Mouse (Mus musculus) gastrocnemius, postnatal 10 days (tissue): ENCODE data around the gene Hoxb9. TPM values are rescaled to one million over a fixed set of nuclear protein-coding genes. Genes with fewer than 3 reads are reported as not detected.
A peak's percentile ranks its signal among the peaks of the same experiment; 100 is the strongest.

Source experiments
- DNase-seq: peaks from one replicate; pipeline ENCODE4 v3.0.0; 2021; ENCODE audit warnings: mixed read lengths
- long read RNA-seq, 2 experiments: library from polyadenylated mRNA; stranded (forward); transcript quantifications; one replicate each; pipeline ENCODE4 v2.0.0; 2021
- total RNA-seq, 2 experiments: library from RNA; stranded (reverse); gene quantifications; 2 replicates each; pipeline ENCODE4 v1.2.3; 2021

Gene Hoxb9
- under 1 TPM; 0.63 to 0.79 TPM for total RNA-seq
- long read RNA-seq, experiment 1: 0 reads
- long read RNA-seq, experiment 2: 0 reads

DNA sequence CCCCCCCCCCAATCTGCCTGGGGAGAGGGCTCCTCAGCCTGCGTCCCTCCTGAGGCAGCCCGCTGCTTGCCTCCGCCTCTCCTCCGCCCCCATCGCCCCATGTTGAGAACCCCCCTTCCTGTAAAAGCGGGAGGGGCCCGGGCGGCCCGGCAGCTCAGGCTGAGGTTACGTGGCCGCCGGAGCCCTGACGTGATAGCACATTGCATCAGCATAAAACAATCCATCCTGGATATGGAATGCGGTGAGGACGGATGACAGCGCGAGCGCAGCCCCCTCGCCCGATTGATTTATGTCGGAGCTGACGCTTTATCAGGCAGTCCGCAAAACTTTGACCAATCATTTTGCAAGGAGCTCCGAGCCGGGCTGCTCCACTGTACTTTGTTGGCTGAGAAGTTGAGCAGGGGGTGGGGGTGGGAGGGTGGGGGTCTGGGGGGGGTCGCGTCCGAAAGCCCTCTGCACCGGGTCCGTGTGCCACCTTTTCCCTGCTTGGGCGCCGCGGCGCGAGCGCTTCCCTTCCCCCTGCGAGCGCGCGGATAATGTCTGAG, at the start of gene Hoxb9:
Hoxb9 (plus strand) TSS at position 462 of the 545 bp plus-strand sequence.
- no peak for DNase-seq

DNA sequence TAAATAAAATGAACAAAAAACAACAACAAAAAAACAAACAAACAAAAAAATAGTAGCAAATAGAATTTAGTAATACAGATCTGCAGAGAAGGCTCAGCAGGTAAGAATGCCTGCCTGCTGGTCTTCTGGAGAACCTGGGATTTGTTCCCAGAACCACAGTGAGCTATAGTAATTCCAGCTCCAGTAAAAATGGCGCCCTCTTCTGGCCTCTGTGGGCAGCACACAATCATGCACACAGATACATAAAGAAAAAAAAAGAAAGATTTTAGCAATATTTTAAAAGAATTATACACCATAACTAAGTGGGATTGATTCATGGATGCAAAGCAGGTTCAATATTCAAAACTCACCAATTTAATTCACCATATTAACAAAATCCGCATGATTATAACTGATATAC, 47.4 kb upstream of the Hoxb9 start:
- DNase-seq: no peak

DNA sequence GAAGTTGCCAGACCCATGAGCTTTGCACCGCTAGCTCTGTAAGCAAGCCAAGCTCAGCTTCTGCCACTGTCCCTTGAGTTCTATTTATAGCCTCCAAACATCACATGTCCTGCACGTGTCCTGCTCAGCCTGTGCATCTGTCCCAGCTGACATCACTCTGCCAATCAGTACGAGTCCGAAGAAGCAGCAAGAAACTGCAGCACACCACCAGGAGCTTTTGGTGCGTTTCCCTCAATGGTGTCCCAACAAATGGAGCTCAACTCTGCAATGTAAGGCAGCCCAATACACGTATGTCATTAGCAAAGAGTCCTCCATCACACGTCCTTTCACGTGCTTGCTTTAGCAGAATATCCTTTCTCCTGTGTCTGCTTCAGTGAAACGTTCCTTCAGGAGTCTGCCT, 43.6 kb upstream of the Hoxb9 start:
- DNase-seq: no peak

DNA sequence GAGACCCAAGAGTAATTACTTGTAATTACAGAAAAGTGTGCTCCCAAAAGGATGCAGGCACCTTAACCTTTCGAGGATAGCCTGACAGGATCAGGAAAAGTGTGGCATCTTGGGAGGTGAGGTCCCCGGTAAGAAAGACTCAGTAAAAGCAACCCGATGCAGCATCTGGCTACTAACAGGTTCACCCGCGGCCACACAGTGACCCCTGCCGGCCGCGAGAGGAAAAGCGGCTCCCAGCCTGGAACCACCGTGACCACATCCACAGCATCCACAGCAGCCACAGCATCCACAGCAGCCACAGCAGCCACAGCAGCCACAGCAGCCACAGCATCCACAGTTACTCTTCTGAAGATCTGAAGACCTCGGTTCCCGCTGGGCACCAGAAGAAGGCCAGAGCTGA, 36.4 kb upstream of the Hoxb9 start:
- DNase-seq: peak; percentile 60

DNA sequence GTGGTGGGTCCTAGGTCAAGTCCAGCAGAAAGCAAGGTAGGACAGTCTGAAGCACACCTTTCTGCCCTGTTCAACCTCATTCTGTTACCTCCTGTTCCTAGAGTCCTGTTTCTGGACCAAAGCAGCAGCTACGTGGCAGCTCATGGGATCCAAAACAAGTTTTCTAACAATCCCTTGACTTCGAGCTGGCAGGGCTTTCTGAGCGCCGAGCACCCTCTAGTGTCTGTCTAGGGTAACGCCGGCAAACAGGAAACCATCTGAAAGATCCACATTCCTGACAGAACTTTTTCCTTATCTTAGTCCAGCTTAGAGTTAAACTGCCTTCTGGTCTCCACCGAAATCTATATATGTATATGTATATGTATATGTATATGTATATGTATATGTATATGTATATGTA, 31.0 kb upstream of the Hoxb9 start:
- peak; percentile 47 for DNase-seq

DNA sequence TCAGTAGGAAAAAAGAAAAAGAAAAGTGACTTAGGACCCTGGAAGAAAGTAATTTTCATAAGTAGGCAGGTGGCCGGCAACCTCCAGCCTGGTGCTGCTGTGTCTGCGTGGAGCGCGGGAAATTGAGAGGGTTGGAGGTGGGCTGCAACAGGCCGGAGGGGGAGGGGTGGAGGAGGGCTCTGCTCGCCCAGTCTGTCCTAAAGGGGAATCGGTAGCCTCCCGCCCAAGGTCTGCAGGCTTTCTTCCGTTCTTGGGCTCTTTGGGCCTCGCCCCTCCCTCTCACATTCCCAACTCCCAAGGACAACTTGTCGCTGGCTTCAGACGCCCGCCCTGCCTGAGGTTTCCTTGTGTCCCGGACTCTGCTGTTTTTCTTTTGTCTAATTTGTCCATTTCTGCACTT, 20.4 kb upstream of the Hoxb9 start:
- DNase-seq: no peak

DNA sequence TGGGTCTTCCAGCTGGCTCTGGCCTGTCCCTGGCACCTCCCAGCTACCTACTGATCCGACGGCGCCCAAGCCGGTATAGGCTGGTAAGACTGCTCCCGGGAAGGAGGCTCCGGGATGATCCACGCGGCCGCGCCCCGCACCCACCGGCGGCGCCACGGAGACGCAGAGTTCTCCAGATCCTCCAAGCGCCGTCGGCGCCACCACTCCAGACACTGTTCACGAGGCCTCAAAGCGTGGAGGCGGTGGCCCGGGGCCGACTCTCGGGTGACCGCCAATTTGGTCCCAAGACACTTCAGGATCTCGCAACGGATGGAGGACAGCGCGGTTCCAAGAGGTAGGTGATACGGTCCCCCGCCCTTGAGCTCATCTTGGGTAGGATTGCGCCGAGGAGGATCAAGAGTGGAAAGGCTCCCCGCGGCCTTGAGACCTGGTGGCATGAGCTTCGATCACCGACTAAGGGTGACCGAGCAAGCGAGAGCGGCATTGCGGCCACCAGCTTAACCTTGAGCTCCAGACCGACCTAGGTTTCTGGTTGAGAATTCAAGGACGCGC, 19.7 kb upstream of the Hoxb9 start:
- peak; percentile 7 for DNase-seq

DNA sequence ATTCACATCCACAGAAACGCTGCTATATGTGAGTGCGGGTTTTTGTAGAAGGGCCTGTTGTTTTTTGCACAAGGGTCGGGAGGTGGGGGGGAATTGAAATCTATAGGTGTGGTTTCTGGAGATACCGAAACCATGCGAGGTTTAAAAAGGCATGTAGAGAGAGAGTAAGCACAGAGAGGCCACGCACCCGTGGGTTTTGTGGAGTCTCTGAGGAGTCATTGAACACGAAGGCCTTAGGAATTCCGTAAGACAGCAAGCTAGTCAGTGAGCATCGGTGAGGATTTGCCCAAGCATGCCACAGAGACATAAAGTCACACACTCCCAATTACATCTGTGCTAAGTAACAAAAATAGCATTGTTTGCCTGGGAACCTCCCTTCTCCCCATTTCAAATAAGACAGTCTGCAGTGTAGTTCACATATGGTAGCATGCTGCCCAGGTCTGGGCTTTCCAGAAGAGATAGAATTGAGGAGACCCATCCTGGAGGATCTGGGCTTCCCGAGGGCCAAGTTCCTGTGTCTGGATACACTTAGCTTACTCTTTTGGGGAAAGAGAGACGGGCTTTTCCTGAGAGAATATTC, 18.6 kb upstream of the Hoxb9 start:
- no peak for DNase-seq

DNA sequence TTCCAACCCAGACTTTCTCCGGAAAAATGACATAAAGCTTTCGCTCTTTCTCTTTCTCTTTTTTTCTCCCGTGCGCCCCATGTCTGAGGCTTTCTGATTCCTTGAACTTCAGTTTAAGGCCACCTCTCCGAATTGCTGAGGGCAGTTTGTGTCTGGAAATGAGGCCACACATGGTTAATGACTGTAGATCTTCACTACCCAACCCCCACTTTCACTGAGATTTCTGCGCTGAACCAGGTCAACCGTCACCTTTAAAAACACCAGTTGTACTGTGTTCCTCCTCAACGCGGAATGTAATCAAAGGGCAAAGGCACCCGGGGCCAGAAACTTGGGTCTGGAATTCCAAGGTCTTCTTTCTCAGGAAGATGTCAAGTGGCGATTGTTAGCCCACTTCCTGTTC, 17.0 kb upstream of the Hoxb9 start:
- DNase-seq: no peak

DNA sequence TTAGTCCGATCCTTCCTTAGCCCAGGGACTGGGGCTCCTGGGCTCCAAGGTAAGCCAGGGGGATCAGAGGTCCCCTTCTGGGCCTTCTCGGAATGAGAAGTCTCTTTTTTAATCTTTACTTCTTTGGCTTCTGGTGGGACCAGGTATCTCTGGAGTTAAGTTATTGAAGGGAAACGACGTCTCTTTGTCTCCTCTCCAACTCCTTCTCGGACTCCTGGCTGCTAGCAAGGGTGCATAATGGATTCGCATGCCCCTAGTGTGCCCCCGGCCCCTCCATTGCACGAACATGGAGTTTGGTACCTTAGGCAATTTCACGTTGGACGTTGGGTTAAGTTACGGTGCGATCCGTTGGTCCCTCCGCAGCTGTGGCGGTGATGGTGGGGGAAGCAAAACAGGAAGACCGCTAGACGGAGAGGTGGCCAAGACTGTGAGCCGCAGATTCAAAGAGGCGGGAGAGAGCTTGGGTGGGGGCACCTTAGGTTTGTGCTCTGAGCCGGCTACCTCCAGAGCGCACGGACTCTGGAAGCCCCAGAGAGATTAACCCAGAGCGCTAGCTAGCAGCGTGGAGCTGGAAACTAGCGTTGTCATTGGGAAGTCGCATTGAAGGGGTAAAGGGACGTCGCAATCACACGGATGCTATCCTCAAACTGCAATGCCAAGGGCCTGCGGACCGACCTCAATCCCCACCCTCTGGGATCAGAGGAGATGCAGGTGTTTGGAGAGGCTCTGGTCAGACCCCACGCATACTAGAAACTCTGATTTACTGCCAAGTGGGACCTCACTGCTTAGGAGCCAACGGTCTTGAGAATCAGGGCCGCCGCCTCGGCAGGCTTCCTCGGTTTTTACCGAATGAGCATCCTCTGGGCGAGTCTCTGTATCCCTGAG, 15.9 kb upstream of the Hoxb9 start:
- DNase-seq: no peak

DNA sequence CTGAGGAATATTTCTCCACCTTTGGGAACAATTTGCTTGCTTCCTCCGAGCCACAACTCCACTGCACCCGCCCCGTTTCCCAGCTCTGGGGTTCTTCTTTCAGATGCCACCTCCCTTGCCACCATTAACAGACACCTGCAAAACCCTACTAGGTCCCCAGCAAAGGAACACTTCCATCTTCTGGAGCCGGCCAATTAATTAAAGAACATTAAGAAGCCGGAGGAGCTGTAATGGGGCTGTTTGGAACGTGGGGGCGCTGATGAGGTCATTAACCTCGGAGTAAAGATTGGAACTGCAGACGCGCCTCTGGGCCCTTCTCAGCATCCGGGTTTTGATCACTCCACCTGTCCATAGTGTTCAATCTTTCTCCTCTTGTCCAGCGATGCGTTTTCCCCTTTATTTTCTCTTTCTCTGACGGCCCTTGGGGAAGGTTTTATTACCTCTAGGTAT, 15.2 kb upstream of the Hoxb9 start:
- DNase-seq: no peak

DNA sequence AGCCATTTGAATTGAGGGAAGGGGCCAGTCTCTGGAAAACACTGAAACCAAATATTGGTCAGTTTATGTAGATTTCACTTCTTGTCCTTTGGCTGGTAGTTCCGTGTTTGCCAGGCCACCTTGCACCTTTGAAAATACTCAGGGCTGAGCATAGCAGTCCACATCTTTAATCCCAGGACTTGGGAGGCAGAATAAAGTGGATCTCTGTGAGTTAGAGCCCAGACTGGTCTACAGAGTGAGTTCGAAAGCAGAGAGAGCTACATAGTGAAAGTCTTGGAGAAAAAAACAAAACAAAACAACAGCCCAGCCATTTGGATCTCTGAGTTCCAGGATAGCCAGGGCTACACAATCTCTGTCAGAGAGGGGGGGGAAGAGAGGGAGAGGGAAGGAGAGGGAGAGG, 14.1 kb upstream of the Hoxb9 start:
- no peak for DNase-seq

DNA sequence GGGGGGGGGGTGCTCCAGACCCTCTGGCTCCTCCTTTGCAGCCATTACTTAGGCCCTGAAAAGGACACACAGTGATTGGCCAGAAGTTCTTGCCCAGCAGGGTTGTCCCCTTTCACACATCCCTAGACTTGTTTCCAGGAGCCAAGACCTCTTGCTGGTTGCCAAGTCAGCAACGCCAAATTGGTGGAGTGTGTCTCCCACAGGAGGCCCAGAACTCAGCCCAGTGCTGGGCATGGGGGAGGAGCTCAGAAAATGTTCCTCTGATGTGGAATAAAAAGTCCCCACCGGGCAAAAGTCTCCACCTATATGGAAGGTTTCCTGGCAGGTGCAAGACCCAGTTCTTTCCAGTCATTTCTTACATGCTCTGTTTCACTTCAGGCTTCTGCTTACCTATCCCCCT, 12.2 kb upstream of the Hoxb9 start:
- no peak for DNase-seq

DNA sequence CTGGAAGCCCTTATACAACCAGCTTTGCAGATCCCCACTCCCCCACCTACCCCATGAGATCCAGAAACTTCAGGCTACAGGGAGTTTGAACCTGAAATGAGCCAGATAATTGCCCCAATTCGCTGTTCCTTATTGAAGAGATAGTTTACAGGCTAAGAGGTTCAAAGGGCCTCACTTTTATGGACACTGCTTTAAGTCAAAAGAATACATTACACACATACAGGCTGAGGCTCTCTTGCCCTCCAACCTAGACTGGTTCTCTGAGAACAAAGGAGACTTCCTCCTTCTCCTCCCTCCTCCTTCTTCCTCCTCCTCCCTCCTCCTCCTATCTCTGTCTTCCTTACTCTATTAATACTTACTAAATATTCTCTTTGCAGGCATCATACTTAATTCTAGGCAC, 11.7 kb upstream of the Hoxb9 start:
- no peak for DNase-seq

DNA sequence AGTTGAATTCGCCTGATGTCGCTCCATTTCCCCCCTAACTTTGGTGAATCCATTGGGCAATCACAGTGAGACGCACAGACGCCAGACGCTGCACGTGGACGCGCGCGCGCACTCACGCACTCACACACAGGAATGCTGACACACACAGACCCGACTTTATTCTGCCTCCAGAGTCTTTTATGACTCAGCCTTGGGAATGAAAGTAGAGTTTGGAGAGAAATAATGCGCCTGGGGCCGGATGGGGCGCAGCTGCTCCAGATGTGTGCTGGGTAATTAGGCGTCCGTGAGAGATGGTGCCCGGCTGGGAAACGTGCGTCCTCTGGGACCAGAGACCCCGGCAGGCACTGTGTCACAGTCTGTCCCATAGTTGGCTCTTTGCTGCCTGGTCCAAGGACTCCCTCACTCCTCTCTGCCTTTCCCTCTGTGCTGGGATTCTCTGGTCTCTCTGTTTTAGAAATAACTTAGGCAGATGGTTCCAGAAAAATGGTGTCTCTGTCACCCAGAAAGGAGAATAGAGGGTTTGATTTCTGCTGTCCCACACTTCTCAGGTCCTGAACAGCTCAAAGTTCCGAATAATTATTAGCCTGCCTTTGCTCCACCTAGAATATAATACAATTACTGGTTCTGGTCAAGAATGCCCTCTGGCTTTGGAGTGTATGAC, 10.8 kb upstream of the Hoxb9 start:
- no peak for DNase-seq

DNA sequence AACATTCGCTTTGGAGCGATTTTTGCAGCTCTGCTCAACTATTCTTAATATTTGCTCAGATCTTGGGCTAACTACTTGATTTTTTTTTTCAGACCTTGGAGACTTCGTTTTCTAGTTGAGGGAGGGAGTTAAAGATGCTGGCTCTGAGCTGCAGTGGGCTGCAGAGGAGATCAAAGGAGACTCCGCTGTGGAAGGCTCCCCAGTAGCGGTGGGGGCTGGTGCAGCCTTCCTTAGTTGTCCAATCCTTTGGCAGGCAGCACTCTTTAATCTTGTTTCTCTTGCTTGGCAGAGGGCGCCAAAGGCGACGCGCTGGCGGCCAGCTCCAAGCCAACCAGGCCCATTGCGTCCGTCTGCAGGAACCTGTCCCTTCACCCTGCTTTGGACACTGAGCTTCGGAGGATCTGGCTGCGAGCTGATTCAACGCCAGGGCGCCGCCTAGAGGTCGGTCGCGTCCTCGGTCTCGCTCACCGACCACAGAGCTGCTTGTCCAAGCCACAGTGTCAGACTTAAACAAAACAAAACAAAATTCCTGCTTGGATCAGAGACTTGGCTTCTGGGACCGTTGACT, 9.8 kb upstream of the Hoxb9 start:
- DNase-seq: peak; percentile 77

DNA sequence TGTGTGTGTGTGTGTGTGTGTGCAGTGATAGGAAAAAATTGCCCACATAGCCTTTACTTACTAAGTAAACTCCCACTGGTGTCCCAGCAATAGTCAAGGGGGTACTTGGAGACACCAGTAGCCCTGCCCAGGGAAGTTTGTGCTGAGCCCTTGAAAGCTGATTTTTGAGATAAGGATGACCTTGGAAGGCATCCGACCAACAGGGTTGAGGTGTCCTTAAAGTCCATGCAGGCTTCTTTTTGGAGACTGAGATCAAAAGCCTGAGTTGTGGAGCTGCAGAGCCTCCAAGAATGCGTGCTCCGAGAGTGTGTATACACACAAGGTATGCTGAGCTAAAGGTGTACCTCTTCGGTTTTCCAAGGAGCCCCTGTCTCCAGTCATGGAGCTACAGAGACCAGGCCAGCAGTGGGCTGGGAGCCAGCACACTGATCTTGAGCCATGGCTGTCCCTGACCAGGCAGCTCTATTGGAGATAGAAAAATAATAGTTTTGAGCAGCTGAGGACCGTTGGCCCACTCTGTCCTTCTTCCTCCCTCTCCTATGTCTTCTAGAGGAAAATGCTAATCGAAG, 8.9 kb upstream of the Hoxb9 start:
- DNase-seq: no peak

DNA sequence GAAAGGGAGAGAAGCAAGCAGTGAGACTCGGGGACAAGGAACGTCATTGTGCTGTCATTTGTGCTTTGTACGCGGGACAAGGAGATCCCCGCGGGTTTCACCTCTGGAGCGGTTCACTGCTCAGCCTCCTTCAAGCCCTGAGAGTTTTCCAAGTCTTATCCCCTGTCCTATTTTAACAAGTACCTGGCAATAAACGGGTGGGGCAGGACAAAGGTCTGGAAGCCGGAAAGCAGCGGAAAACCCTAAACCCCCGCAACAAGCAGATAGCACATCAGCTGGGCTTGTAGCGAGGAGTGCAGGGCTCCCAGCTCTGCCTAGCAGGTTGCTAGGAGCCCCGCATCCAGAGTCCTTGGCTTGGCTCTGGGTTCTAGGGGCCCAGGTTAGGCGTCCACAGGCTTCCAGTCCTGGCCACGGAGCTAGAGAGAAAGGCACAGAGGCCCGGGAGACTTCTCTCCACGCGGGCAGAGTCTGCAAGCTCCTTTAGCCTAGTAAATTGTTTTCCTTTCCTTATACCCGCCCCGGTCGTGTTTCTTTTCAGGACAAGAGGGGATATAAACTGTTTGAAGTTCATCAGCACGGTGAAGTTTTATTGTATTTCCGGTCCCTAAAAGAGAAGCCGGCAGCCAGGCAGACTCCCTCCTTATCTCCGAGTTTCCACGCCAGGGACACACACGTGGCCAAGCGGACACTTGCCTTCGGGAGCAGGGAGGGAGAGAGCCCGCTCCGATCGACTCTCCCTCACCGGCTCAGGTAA, 7.4 kb upstream of the Hoxb9 start:
- no peak for DNase-seq

DNA sequence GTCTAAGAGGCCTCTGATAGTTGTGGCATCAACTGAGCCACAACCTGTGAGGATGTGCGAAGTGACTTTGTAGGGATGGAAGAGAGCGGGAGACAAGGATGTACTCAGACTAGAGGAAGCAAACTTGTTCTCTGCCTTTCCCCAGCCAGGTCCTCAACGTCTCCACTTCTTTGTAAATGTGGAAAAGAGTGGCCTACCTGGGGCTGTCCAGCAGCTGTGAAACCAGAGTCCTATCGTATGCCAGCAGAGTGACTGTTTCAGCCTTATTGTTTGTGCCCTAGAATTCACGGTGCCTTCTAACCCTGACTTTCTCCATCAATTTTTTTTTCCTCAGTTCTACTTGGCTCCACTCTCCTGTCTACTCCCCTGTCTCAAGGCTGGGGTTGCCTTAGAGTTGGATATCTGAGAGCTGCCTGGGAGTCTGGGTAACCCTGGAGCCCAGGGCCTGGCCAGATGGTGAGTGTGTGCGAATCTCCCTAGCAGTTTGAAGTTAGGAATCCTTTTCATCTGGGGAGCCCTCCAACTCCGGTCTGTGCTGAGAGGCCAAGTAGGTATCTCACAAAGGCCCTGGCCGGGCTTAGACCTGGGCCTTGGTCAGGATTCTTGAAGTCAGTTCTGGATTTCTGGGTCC, 6.8 kb upstream of the Hoxb9 start:
- DNase-seq: no peak

DNA sequence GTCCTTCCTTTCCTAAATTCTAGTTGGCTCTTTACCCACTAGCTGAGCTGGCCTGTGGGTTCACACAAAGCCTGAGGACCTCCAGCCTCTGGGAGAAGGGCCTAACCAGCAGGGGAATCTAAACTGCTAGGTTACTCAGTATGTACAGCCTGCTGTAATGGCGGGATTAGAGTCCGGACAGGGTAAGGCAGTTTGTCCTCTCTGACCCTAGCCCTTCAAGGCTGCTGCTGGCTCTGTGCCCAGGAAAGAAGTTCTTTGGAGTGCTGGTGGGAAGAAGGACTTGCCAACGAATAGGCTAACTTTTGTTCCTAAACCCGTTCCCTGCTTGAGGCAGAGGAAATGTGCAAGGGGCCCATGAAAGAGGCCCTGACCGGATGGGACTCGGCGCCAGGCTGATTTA, 5.3 kb upstream of the Hoxb9 start:
- no peak for DNase-seq
